Mouse (Mus musculus): Measurements from ENCODE around the gene Usp13.

DNA sequence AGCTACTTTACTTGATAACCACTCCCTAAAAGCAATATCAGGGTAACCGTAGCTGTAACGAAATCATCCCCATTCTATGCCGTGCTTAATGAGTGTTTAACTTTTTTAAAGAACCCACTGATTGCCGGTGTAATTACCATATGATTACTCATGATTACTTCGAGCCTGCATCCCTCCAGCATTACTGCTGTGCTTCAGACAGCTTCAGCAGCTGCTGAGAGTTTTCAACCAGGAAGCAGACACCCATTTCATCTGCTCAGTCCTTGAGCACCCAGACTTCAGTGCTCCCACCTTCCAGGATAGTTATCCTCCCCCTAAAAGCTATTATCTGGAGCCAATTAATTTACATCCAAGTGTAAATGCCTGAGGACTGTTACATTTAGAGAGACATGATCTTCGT is 106.8 kb downstream of the Usp13 start:
- TF ChIP-seq POLR2A (IDR thresholded peaks at IDR 0.05; ENCODE audit: borderline replicate concordance, control insufficient read depth, low read depth, low read length) (no peak), CTCF (IDR thresholded peaks at IDR 0.05; ENCODE audit: control insufficient read depth, insufficient read depth, low read length) (no peak)
